Mouse (Mus musculus) adrenal gland (tissue): ENCODE data around the gene Rab8b.
"Not testable (repeated sequence)": the region's sequence is repeated elsewhere in the genome, so short reads cannot be mapped to it uniquely, and the experiment has no call there.

ENCODE experiments used
- intact Hi-C: fragments of 180-260 bp; cut with DNase I; formaldehyde crosslinking; loops from one replicate; pipeline ENCODE4 v1.15.1; 2025

Rab8b gene

DNA sequence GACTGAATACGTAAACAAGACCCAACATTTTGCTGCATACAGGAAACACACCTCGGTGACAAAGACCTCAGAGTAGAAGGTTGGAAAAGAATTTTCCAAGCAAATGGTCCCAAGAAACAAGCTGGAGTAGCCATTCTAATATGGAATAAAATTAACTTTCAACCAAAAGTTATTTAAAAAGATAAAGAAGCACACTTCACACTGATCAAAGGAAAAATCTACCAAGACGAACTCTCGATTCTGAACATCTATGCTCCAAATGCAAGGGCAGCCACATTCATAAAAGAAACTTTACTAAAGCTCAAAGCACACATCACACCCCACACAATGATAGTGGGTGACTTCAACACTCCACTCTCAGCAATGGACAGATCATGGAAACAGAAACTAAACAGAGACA is 27.0 kb downstream of the Rab8b start:
- intact Hi-C loops = not testable (repeated sequence)

DNA sequence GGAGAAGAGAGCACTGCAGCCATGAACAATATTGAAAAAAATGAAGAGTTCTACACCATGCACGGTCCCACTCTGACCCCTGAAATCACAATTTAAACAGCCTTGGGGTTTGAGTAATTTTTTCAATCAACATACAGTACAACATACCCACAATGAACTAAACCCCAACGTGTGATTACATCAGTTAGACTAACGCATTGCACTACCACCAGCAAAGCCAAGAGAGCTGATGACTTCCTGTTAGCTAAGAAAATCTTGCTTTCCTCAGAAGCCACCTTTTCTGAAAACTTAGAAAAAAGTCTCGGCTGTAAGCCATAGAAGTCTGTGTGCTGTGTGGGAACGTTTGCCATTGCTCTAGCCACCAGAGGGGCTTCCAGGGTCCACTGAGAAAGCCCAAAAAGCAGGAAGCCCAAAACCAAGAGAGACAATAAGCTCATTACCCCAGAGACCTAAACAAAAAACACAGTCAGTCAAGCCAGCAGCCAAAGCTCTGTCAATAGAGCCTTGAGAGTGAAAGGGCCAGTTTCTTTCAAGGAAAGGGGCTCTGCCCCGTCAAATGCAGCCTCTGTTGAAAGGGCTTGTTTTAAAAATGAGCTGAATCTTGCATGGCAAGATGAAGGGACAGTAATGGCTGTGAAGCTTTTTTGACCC is 31.4 kb downstream of the Rab8b start:
- intact Hi-C loops = loop anchor here (1.0 kb wide), 1 partner anchor 13 kb away; no protein-coding TSS in a partner anchor

GRCm38 (mm10) chr9:66887301-66887902 is 32.1 kb downstream of the Rab8b start:
- intact Hi-C loops = loop anchor here (1.0 kb wide), 1 partner anchor 14 kb away; no protein-coding TSS in a partner anchor

GRCm38 (mm10) chr9:66886818-66887217 is 32.7 kb downstream of the Rab8b start:
- intact Hi-C loops = loop anchor here (1.0 kb wide), 1 partner anchor 14 kb away; no protein-coding TSS in a partner anchor

DNA sequence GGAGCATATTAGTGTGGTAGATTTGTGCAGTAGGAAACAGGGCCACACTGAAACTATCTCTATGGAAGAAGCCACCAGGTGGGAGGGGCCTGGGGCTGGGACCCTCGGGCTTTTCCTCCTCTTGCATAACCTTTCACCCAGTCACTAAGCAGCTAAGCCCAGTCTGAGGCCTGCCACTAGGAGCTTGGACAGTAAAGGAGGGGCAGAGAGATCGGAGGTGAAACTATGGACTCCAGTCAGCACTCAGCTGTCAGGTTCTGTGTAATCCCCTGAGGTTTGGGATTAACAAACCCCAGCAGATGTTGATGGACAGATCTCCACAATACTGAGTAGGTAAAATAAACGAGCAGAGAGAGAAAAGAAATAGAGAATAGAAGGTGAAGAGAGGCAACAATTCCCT is 33.1 kb downstream of the Rab8b start:
- intact Hi-C loops = no loop called here

- intact Hi-C loops = loop anchor here (5.0 kb wide), 1 partner anchor 33 kb away; the partner anchor contains the start of gene Rab8b
These were observed 34.9 kb downstream of the Rab8b start for GRCm38 (mm10) chr9:66884609-66885008.

DNA sequence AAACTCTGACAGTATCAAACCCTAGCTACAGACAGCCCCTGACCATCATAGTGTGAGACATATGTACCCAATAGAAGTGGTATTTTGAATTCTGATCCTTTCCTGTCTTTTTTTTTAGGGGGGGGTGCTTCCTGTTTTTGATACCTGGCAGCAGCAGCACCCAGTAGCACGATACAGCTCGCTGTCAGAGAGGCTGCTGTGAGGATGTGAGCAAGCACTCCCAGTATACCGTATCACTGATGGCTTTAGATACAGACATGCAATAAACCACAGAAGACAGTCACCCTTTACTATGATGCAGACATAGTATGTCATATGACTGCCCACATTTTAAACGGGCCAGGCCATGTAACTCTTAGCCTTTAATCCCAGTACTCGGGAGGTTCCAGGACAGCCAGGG is 36.0 kb downstream of the Rab8b start:
- intact Hi-C loops = loop anchor here (5.0 kb wide), 1 partner anchor 34 kb away; the partner anchor contains the start of gene Rab8b

DNA sequence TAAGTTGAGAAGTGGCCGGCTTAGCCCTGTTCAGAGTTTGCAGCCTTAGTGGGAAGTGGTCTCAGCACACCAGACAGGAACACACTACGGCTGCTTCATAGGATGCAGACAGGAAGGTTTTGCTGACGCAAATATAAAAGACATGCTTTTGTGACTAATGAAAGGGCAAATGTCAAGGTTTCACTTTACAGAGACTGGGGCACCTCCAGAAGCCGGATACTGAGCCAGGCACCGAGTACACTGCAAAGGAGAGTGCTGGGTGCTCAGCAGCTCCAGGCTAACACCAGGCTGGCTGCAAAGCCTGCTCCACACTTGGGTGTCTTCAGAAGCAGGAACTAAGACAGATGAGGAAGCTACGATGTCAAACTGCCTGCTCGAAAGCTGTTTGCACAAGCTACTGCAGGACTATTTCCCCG is 37.1 kb downstream of the Rab8b start:
- intact Hi-C loops = loop anchor here (5.0 kb wide), 1 partner anchor 35 kb away; the partner anchor contains the start of gene Rab8b

DNA sequence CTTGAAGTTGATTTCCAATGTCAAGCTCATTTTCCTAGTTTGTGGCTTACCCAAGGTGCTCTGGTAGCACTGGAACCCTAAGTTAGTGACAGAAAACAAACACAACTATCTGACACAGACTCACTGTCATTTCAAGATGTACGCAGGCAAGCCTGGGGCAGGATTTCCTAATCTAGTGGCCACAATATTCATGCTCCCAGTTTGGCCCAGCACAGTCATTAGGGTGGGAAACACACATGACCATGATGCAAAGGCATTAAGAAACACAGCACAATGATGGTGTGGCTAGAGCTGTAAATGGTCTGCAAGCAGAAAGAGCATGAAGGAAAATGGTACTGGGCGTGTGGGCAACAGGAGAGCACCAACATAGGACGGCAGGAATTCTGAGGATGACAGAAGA is 37.6 kb downstream of the Rab8b start:
- intact Hi-C loops = loop anchor here (5.0 kb wide), 1 partner anchor 35 kb away; the partner anchor contains the start of gene Rab8b

- intact Hi-C loops = loop anchor here (5.0 kb wide), 1 partner anchor 37 kb away; the partner anchor contains the start of gene Rab8b
These were observed 38.7 kb downstream of the Rab8b start for GRCm38 (mm10) chr9:66880752-66881151.

DNA sequence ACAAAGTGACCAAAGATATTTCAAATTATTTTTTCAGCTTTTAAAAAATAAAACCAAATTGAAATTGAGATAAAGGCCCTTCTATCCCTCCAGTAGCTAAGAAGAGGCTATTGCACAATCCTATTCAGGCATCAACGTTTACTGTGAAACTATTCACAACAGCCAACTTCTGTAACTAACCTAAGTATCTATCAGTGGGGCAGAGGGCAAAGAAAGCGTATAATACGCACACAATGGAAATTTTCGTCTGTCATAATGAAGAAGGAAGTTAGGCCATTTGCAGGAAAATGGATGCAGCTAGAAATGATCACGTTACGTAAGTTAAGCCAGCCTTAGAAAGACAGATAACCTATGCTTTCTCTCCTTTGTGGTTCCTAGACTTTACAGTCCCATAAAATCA is 40.0 kb downstream of the Rab8b start:
- intact Hi-C loops = no loop called here

GRCm38 (mm10) chr9:66878899-66879298 is 40.6 kb downstream of the Rab8b start:
- intact Hi-C loops = no loop called here

- intact Hi-C loops = no loop called here
These were observed 42.9 kb downstream of the Rab8b start for GRCm38 (mm10) chr9:66876577-66876976.

- intact Hi-C loops = no loop called here
These were observed 45.2 kb downstream of the Rab8b start for GRCm38 (mm10) chr9:66874297-66874696.

GRCm38 (mm10) chr9:66873531-66873930 is 46.0 kb downstream of the Rab8b start:
- intact Hi-C loops = no loop called here

- intact Hi-C loops = not testable (repeated sequence)
These were observed 46.5 kb downstream of the Rab8b start for GRCm38 (mm10) chr9:66873009-66873408.

DNA sequence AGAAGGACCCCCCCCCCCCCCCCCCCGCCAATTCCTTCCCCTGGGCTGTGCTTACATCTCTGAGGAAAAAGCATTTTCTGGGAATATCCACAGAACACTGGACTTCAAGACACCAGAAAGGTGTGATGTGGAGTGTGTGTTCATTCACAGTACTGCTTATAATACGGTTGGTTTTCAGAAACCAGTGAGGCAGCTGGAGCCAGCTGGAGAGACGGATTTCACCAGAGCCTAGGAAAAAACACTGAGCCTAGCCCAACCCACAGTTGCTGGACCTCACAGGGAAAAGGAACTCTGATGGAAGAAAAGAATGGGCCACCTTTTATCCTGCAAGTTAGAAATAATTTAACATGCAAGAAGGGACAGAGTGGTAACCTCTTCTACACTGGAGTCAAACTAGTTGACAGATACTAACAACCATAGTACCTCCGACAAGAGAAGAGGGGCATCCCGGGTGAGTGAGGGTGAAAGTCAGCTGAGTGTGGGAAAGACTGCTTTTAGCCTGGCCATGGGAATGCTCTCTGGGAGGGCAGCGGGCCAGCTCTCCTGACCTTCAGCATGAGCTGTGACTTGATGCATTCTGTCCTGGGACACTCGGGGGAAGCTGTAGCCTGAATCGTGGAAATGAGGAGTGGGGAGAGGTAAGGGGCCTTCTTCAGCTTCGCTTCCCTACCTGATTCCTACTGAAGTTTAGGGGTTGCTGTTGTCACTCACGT is 47.3 kb downstream of the Rab8b start:
- intact Hi-C loops = no loop called here

GRCm38 (mm10) chr9:66864708-66865107 is 54.8 kb downstream of the Rab8b start:
- intact Hi-C loops = no loop called here

GRCm38 (mm10) chr9:66863456-66863855 is 56.0 kb downstream of the Rab8b start:
- intact Hi-C loops = no loop called here

GRCm38 (mm10) chr9:66862202-66862601 is 57.3 kb downstream of the Rab8b start:
- intact Hi-C loops = no loop called here

DNA sequence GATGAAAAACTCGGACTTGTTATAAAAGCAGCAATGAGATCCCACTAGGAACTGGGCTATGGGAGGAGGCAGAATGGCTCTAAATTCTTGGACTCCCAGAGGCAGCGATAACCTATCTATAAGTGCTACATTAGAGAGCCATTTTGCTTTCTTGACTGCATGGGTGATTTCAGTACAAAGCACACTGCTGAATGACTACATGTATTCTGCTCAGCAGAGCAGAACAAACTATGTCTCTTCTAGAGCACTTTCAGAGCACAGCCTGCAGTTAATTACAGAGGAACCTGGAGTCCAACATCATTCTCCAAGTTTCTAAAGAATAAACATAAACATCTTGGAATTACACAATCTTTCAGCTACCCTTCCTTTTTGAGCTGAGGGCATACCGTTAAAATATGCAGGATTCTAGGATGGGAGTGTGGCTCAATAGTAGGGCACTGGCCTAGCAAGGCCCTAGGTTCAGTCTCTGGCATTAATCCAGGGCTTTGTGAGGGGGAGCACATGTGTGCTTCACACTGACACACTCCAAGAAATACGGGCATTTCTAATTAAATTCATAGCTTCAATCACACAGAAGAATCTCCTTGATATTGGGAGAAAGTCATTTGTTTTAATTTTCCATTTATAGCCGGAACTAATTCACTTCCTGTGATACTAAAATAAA is 58.3 kb downstream of the Rab8b start:
- intact Hi-C loops = no loop called here
